Mouse (Mus musculus): ENCODE data around the gene Ankrd13d. TPM values are rescaled to one million over a fixed set of nuclear protein-coding genes. Genes with fewer than 3 reads are reported as not detected.
A peak's percentile ranks its signal among the peaks of the same experiment; 100 is the strongest.

Ankrd13d gene
- polyA plus RNA-seq, 1 experiment from 2014 or later: 0.74 TPM

DNA sequence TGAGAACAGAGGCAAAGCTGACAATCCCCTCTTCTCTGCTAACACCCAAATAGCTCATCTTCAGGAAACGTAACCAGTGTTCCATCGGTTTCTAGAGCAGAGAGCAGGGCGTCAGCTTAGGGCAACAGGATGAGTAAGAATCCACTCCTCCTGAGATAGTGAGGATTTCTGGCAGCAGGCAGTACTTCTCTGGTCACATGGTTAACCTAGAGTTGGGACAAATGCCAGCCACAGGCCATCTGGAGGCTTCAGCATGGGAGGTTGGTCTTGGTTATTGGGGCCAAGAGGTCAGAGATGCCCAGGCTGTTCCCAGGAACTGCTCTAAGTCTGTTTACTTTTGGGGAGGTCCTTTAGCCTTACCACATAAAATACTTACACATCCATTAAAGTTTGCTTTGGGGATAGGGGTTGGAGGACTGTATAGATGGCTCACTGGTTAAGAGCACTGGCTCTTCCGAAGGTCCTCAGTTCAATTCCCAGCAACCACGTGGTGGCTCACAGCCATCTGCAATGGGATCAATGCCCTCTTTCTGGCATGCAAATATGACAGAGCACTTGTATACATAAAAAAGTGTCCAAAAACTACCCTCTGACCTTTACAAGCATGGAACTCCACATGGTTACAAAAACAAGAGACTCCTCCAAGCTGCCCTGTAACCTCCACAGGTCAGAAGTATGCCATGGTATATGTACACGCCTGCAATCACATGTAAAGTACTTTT, 32.4 kb upstream of the Ankrd13d start:
- WGBS (ENCODE audit: insufficient replicate concordance): 72% methylated on average over 6 of the region's 6 CpGs
- ATAC-seq (ENCODE audit: low read depth): no peak
- Histone ChIP-seq H3K27me3 (no peaks in the 10 kb centered on the region), H3K4me2 (no peak overlapping the region), H3K36me3 (peaks cover 39% of the 10 kb centered on the region), H3K9me3 (replicated peaks) (no peaks in the 10 kb centered on the region), H3K4me3 (replicated peaks) (no peak overlapping the region), H3K27ac (no peak overlapping the region), H3K9ac (no peak overlapping the region), H3K4me1 (replicated peaks) (peaks cover 7% of the 10 kb centered on the region; the same call in 1 of the 2 replicates)
- no peak for DNase-seq

GRCm38 (mm10) chr19:4309776-4310185, 26.8 kb upstream of the Ankrd13d start:
- peak; percentile 44 for DNase-seq

GRCm38 (mm10) chr19:4309302-4309701, 26.4 kb upstream of the Ankrd13d start:
- WGBS (ENCODE audit: insufficient replicate concordance): 78% methylated on average over 4 of the region's 4 CpGs
- H3K27ac ChIP-seq: no peak overlapping the region
- no peak for DNase-seq
- no peaks in the 10 kb centered on the region for H3K36me3 ChIP-seq
- H3K9ac ChIP-seq: no peak overlapping the region
- H3K4me1 ChIP-seq (replicated peaks): peaks cover 16% of the 10 kb centered on the region
- no peak overlapping the region for H3K4me2 ChIP-seq
- no peaks in the 10 kb centered on the region for H3K27me3 ChIP-seq
- ATAC-seq (ENCODE audit: low read depth): no peak
- no peak overlapping the region for H3K4me3 ChIP-seq (replicated peaks)
- no peaks in the 10 kb centered on the region for H3K9me3 ChIP-seq (replicated peaks)

More at GRCm38 (mm10) chr19:4309776-4310185, 26.8 kb upstream of the Ankrd13d start:
- H3K27ac ChIP-seq: no peak overlapping the region
- no peaks in the 10 kb centered on the region for H3K9me3 ChIP-seq (replicated peaks)
- H3K4me3 ChIP-seq (replicated peaks): no peak overlapping the region
- no peak for ATAC-seq (ENCODE audit: low read depth)
- H3K27me3 ChIP-seq: no peaks in the 10 kb centered on the region
- H3K9ac ChIP-seq: no peak overlapping the region
- H3K4me2 ChIP-seq: no peak overlapping the region
- no peaks in the 10 kb centered on the region for H3K36me3 ChIP-seq
- H3K4me1 ChIP-seq (replicated peaks): peaks cover 11% of the 10 kb centered on the region

- Histone ChIP-seq H3K9ac (peak within 1 kb of the TSS; percentile 97), H3K36me3 (no peaks in the 10 kb centered on the region), H3K27me3 (no peaks in the 10 kb centered on the region), H3K4me2 (peak within 1 kb of the TSS; percentile 78), H3K4me3 (replicated peaks) (peak within 1 kb of the TSS; percentile 97), H3K4me1 (replicated peaks) (peaks cover 47% of the 10 kb centered on the region), H3K9me3 (replicated peaks) (no peaks in the 10 kb centered on the region), H3K27ac (peak within 1 kb of the TSS; percentile 87)
- 1% methylated on average over 33 of the region's 46 CpGs for WGBS (ENCODE audit: insufficient replicate concordance)
- ATAC-seq (ENCODE audit: low read depth): peak; percentile 82
- peak; percentile 74 for DNase-seq
Measured at GRCm38 (mm10) chr19:4306190-4306577, 23.2 kb upstream of the Ankrd13d start, which contains the start of gene Grk2. Grk2 (minus strand) TSS chr19:4306222.

DNA sequence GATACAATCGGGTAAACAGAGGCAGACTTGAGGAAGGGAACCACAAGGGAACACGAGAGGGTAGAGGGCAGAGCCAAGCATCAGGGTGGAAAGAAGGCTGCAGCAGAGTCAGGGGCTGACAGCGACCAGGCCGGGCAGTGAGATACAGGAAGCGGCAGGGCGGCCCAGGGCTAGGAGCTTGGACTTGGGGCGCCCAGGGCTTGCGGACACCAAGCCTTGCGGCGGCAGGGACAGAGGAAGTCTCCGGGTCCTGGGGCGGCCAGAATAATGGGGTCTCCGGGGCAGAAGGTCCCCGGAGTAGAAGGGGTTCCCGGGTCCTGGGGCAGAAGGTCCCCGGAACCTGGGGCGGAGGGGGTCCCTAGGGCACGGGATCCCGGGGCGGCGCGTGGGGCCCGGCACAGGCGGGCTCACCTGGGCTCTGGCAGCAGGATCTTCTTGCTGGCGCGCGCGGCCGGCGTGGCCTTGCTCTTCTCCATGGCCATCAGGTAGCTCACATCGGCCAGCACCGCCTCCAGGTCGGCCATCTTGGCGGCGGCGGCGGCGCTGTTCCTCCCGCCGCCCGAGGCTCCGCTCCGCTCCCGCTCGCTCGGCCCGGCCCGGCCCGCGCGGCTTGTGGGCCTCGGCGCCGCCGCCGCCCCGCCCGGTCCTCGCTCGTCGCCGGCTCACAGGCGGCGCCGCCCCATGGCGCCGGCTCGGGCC, 22.7 kb upstream of the Ankrd13d start:
- no peaks in the 10 kb centered on the region for H3K9me3 ChIP-seq (replicated peaks)
- DNase-seq: peak; percentile 37
- peak overlapping the region; percentile 97 for H3K4me3 ChIP-seq (replicated peaks)
- no peaks in the 10 kb centered on the region for H3K27me3 ChIP-seq
- H3K9ac ChIP-seq: peak overlapping the region; percentile 97
- peaks cover 53% of the 10 kb centered on the region for H3K4me1 ChIP-seq (replicated peaks)
- WGBS (ENCODE audit: insufficient replicate concordance): under 1% methylated on average over 54 of the region's 68 CpGs
- H3K27ac ChIP-seq: peak overlapping the region; percentile 87
- peak overlapping the region; percentile 78 for H3K4me2 ChIP-seq
- no peaks in the 10 kb centered on the region for H3K36me3 ChIP-seq
- peak; percentile 70 for ATAC-seq (ENCODE audit: low read depth)

- peak overlapping the region; percentile 97 for H3K4me3 ChIP-seq (replicated peaks)
- no peaks in the 10 kb centered on the region for H3K9me3 ChIP-seq (replicated peaks)
- H3K4me2 ChIP-seq: peak overlapping the region; percentile 78
- H3K9ac ChIP-seq: peak overlapping the region; percentile 97
- no peaks in the 10 kb centered on the region for H3K27me3 ChIP-seq
- peak overlapping the region; percentile 87 for H3K27ac ChIP-seq
- peaks cover 60% of the 10 kb centered on the region for H3K4me1 ChIP-seq (replicated peaks)
- ATAC-seq (ENCODE audit: low read depth) (no peak), DNase-seq (no peak)
- H3K36me3 ChIP-seq: no peaks in the 10 kb centered on the region
- WGBS (ENCODE audit: insufficient replicate concordance): 14% methylated on average over 4 of the region's 4 CpGs
Measured at GRCm38 (mm10) chr19:4304871-4305321, 22.0 kb upstream of the Ankrd13d start.

DNA sequence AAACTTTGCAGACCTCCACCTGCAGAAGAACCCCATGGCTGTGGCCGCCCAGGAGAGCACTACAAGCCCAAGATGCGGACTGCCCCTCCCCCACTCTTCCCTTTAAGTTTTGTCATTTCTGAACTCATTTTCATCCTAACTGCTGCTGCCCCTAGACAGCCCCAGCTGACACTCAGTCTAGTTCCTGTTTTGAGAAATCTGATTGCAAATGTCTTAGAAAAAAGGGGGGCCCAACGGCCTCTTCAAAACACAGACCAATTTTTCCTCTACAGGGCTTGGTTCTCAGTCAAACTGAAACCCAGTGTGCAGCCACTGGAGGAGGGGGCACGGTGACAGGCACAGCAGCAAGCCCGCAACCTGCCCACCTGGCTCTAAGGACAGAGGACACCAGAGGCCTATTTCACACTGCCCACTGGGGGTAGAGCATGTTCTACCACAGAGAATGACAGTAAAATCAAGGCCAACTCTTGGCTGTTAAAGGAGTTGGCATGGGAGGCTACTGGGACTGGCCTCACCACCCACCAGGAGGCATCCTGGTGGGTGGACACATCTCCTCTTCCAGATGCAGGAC, 21.4 kb upstream of the Ankrd13d start:
- DNase-seq: no peak
- Histone ChIP-seq H3K36me3 (no peaks in the 10 kb centered on the region), H3K27ac (peak overlapping the region; percentile 87), H3K27me3 (no peaks in the 10 kb centered on the region), H3K9ac (peak overlapping the region; percentile 97), H3K9me3 (replicated peaks) (no peaks in the 10 kb centered on the region), H3K4me2 (peak overlapping the region; percentile 78), H3K4me3 (replicated peaks) (peak overlapping the region; percentile 97), H3K4me1 (replicated peaks) (peaks cover 66% of the 10 kb centered on the region)
- 13% methylated on average over 5 of the region's 5 CpGs for WGBS (ENCODE audit: insufficient replicate concordance)
- ATAC-seq (ENCODE audit: low read depth): no peak

- no peaks in the 10 kb centered on the region for H3K27me3 ChIP-seq
- H3K36me3 ChIP-seq: no peaks in the 10 kb centered on the region
- H3K9ac ChIP-seq: peak overlapping the region; percentile 36; the same call in 1 of the 2 replicates
- H3K4me2 ChIP-seq: peak overlapping the region; percentile 78
- 67% methylated on average over 5 of the region's 5 CpGs for WGBS (ENCODE audit: insufficient replicate concordance)
- peak overlapping the region; percentile 81 for H3K27ac ChIP-seq
- DNase-seq (no peak), ATAC-seq (ENCODE audit: low read depth) (no peak)
- H3K9me3 ChIP-seq (replicated peaks): no peaks in the 10 kb centered on the region
- peak overlapping the region; percentile 12; the same call in 1 of the 2 replicates for H3K4me3 ChIP-seq (replicated peaks)
- H3K4me1 ChIP-seq (replicated peaks): peaks cover 73% of the 10 kb centered on the region
Measured at GRCm38 (mm10) chr19:4303640-4303995, 20.7 kb upstream of the Ankrd13d start.

GRCm38 (mm10) chr19:4302936-4303639, 20.2 kb upstream of the Ankrd13d start:
- DNase-seq: no peak
- Histone ChIP-seq H3K4me1 (replicated peaks) (peaks cover 78% of the 10 kb centered on the region), H3K9me3 (replicated peaks) (no peaks in the 10 kb centered on the region), H3K4me3 (replicated peaks) (0 out of 2 replicates have a peak overlapping the region, but pooled peaks have one; percentile 19), H3K36me3 (no peaks in the 10 kb centered on the region; the same call in 1 of the 2 replicates), H3K4me2 (peak overlapping the region; percentile 78), H3K27ac (peak overlapping the region; percentile 81), H3K9ac (peak overlapping the region; percentile 36), H3K27me3 (no peaks in the 10 kb centered on the region)
- WGBS (ENCODE audit: insufficient replicate concordance): 34% methylated on average over 7 of the region's 7 CpGs
- ATAC-seq (ENCODE audit: low read depth): no peak

GRCm38 (mm10) chr19:4301735-4302651, 19.1 kb upstream of the Ankrd13d start:
- 32% methylated on average over 21 of the region's 21 CpGs for WGBS (ENCODE audit: insufficient replicate concordance)
- no peak for DNase-seq

More at GRCm38 (mm10) chr19:4301735-4302651, 19.1 kb upstream of the Ankrd13d start:
- Histone ChIP-seq H3K4me2 (peak overlapping the region; percentile 78), H3K4me1 (replicated peaks) (peaks cover 89% of the 10 kb centered on the region), H3K36me3 (peaks cover 5% of the 10 kb centered on the region; the same call in 1 of the 2 replicates), H3K4me3 (replicated peaks) (peak overlapping the region; percentile 22), H3K9me3 (replicated peaks) (no peaks in the 10 kb centered on the region), H3K27ac (peak overlapping the region; percentile 81), H3K27me3 (no peaks in the 10 kb centered on the region), H3K9ac (peak overlapping the region; percentile 36)
- no peak for ATAC-seq (ENCODE audit: low read depth)
